8 mouse cellular contexts compared by ENCODE assay signal in the genomic region with DNA sequence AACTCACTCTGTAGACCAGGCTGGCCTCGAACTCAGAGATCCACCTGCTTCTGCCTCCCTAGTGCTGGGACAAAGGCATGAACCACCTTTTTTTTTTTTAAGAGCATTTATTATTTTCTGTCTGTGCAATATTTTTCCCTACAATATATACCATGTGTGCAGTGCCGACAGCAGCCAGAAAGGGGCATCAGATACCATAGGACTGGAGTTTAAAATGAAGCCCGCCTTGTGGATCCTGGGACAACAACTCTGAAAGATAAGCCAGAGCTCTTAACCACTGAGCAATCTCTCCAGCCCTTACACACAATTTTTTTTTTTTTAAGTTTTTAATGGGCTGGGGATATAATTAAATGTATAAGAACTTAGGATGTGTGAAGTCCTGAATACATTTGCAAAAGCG. TPM values are rescaled to one million over a fixed set of nuclear protein-coding genes. Genes with fewer than 3 reads are reported as not detected.
DNase-seq lines count a peak whose midpoint lies in the region; ATAC-seq lines count a peak whose summit lies in the region.

No protein-coding gene starts in this region.

- H3K27ac ChIP-seq in midbrain, embryonic 10.5 days (replicated peaks), result no peak overlapping the region
- H3K27ac ChIP-seq in midbrain, embryonic 13.5 days, result no peak overlapping the region
- H3K27ac ChIP-seq in embryonic facial prominence, embryonic 10.5 days (replicated peaks), result peak overlapping the region; percentile 89; the same call in 1 of the 2 replicates
- H3K27ac ChIP-seq in hindbrain, embryonic 11.5 days (ENCODE audit: low read depth, low read length), result no peak overlapping the region
- peak overlapping the region; percentile 98 for H3K27ac ChIP-seq in liver, embryonic 12.5 days
- no peak overlapping the region; the same call in 1 of the 2 replicates for H3K27ac ChIP-seq in neural tube, embryonic 13.5 days (replicated peaks)

- H3K9ac ChIP-seq in midbrain, embryonic 13.5 days (replicated peaks), result no peak overlapping the region
- H3K9ac ChIP-seq in hindbrain, embryonic 11.5 days (ENCODE audit: low read depth, low read length), result no peak overlapping the region
- H3K9ac ChIP-seq in liver, embryonic 12.5 days, result peak overlapping the region; percentile 72
- H3K9ac ChIP-seq in neural tube, embryonic 13.5 days, result no peak overlapping the region

- no peak for DNase-seq in midbrain, embryonic 10.5 days (ENCODE audit: low spot score)
- peak; percentile 42 for DNase-seq in embryonic facial prominence, embryonic 10.5 days (ENCODE audit: low spot score)
- DNase-seq in hindbrain, embryonic 11.5 days (ENCODE audit: low spot score), result peak; percentile 47
- no peak for DNase-seq in layer of hippocampus, postnatal 14 days (ENCODE audit: low spot score in 2 of 2)
- DNase-seq in right cerebral cortex, postnatal 36 days (ENCODE audit: low spot score in 2 of 2), result no peak

- peaks cover 36% of the 10 kb centered on the region for H3K4me1 ChIP-seq in midbrain, embryonic 10.5 days
- peaks cover 32% of the 10 kb centered on the region for H3K4me1 ChIP-seq in midbrain, embryonic 13.5 days (replicated peaks)
- peaks cover 32% of the 10 kb centered on the region for H3K4me1 ChIP-seq in embryonic facial prominence, embryonic 10.5 days
- H3K4me1 ChIP-seq in hindbrain, embryonic 11.5 days (replicated peaks; ENCODE audit: control insufficient read depth, insufficient read depth, low read length), result peaks cover 6% of the 10 kb centered on the region
- H3K4me1 ChIP-seq in liver, embryonic 12.5 days, result peaks cover 42% of the 10 kb centered on the region
- H3K4me1 ChIP-seq in neural tube, embryonic 13.5 days (replicated peaks), result peaks cover 39% of the 10 kb centered on the region

- H3K36me3 ChIP-seq in midbrain, embryonic 10.5 days, result no peaks in the 10 kb centered on the region
- H3K36me3 ChIP-seq in midbrain, embryonic 13.5 days, result no peaks in the 10 kb centered on the region
- no peaks in the 10 kb centered on the region for H3K36me3 ChIP-seq in embryonic facial prominence, embryonic 10.5 days (replicated peaks)
- no peaks in the 10 kb centered on the region for H3K36me3 ChIP-seq in hindbrain, embryonic 11.5 days (ENCODE audit: control insufficient read depth, insufficient read depth, low read length)
- no peaks in the 10 kb centered on the region for H3K36me3 ChIP-seq in liver, embryonic 12.5 days
- H3K36me3 ChIP-seq in neural tube, embryonic 13.5 days, result no peaks in the 10 kb centered on the region

- H3K4me3 ChIP-seq in midbrain, embryonic 10.5 days, result peak overlapping the region; percentile 64; the same call in 1 of the 2 replicates
- H3K4me3 ChIP-seq in midbrain, embryonic 13.5 days (replicated peaks), result no peak overlapping the region
- H3K4me3 ChIP-seq in embryonic facial prominence, embryonic 10.5 days, result peak overlapping the region; percentile 61; the same call in 1 of the 2 replicates
- no peak overlapping the region for H3K4me3 ChIP-seq in hindbrain, embryonic 11.5 days (ENCODE audit: low read depth, low read length)
- H3K4me3 ChIP-seq in liver, embryonic 12.5 days, result peak overlapping the region; percentile 57
- H3K4me3 ChIP-seq in neural tube, embryonic 13.5 days, result peak overlapping the region; percentile 48

- WGBS in midbrain, embryonic 10.5 days, result 33% methylated on average over 4 of the region's 4 CpGs
- 28% methylated on average over 4 of the region's 4 CpGs for WGBS in midbrain, embryonic 13.5 days
- 33% methylated on average over 4 of the region's 4 CpGs for WGBS in embryonic facial prominence, embryonic 10.5 days
- WGBS in hindbrain, embryonic 11.5 days, result 33% methylated on average over 4 of the region's 4 CpGs
- WGBS in liver, embryonic 12.5 days (ENCODE audit: insufficient replicate concordance), result 14% methylated on average over 4 of the region's 4 CpGs
- WGBS in neural tube, embryonic 13.5 days, result 28% methylated on average over 4 of the region's 4 CpGs

- ATAC-seq in midbrain, embryonic 13.5 days, result no peak
- no peak for ATAC-seq in hindbrain, embryonic 11.5 days (ENCODE audit: low FRiP score)
- peak; percentile 45 for ATAC-seq in liver, embryonic 12.5 days
- no peak for ATAC-seq in neural tube, embryonic 13.5 days (ENCODE audit: low read depth)

- H3K27me3 ChIP-seq in midbrain, embryonic 10.5 days (ENCODE audit: low read depth, poor library complexity, severe bottlenecking), result peaks cover 18% of the 10 kb centered on the region
- H3K27me3 ChIP-seq in midbrain, embryonic 13.5 days, result no peaks in the 10 kb centered on the region; the same call in 1 of the 2 replicates
- peaks cover 5% of the 10 kb centered on the region; the same call in 1 of the 2 replicates for H3K27me3 ChIP-seq in embryonic facial prominence, embryonic 10.5 days (replicated peaks; ENCODE audit: low read depth, poor library complexity, severe bottlenecking)
- H3K27me3 ChIP-seq in hindbrain, embryonic 11.5 days (ENCODE audit: control insufficient read depth, insufficient read depth, low read length), result no peaks in the 10 kb centered on the region
- H3K27me3 ChIP-seq in liver, embryonic 12.5 days (replicated peaks), result peaks cover 18% of the 10 kb centered on the region
- no peaks in the 10 kb centered on the region for H3K27me3 ChIP-seq in neural tube, embryonic 13.5 days

- no peak overlapping the region for H3K4me2 ChIP-seq in midbrain, embryonic 13.5 days (replicated peaks)
- no peak overlapping the region; the same call in 1 of the 2 replicates for H3K4me2 ChIP-seq in hindbrain, embryonic 11.5 days (replicated peaks; ENCODE audit: low read depth, low read length)
- H3K4me2 ChIP-seq in liver, embryonic 12.5 days, result peak overlapping the region; percentile 85
- peak overlapping the region; percentile 88 for H3K4me2 ChIP-seq in neural tube, embryonic 13.5 days

- no peaks in the 10 kb centered on the region for H3K9me3 ChIP-seq in midbrain, embryonic 10.5 days (replicated peaks)
- no peaks in the 10 kb centered on the region for H3K9me3 ChIP-seq in midbrain, embryonic 13.5 days
- H3K9me3 ChIP-seq in embryonic facial prominence, embryonic 10.5 days, result no peaks in the 10 kb centered on the region
- H3K9me3 ChIP-seq in hindbrain, embryonic 11.5 days (ENCODE audit: control insufficient read depth, low read length), result no peaks in the 10 kb centered on the region
- H3K9me3 ChIP-seq in liver, embryonic 12.5 days (replicated peaks), result no peaks in the 10 kb centered on the region
- H3K9me3 ChIP-seq in neural tube, embryonic 13.5 days, result no peaks in the 10 kb centered on the region

RNA-seq across cellular contexts. Expression of gene Ccdc9, which starts 7.8 kb away (rescaled TPM):
- 24.6 and 34.1 TPM in 2 replicates for polyA plus RNA-seq in midbrain, embryonic 10.5 days (2016; fragmentation: Nextera tagmentation; extraction: Ambion mirVana)
- polyA plus RNA-seq in midbrain, embryonic 13.5 days (2015; fragmentation: Nextera tagmentation; extraction: Ambion mirVana), result 22.5 and 39.4 TPM in 2 replicates
- polyA plus RNA-seq in embryonic facial prominence, embryonic 10.5 days (2016; fragmentation: Nextera tagmentation; extraction: Ambion mirVana), result 27.1 and 27.5 TPM in 2 replicates
- polyA plus RNA-seq in hindbrain, embryonic 11.5 days (2014; fragmentation: Nextera tagmentation; extraction: Ambion mirVana), result 18.2 and 19.2 TPM in 2 replicates
- polyA plus RNA-seq in liver, embryonic 12.5 days (2016; fragmentation: Nextera tagmentation; extraction: Ambion mirVana), result 29.7 and 30.0 TPM in 2 replicates
- polyA plus RNA-seq in neural tube, embryonic 13.5 days (2015; fragmentation: Nextera tagmentation; extraction: Ambion mirVana), result 31.2 and 35.4 TPM in 2 replicates
- total RNA-seq in layer of hippocampus, postnatal 14 days (2021), result 10 to 100 TPM; 84.3 to 84.5 TPM

RNA-seq across cellular contexts. Expression of gene Bbc3, which starts 13.8 kb away (rescaled TPM):
- polyA plus RNA-seq in midbrain, embryonic 10.5 days (2016; fragmentation: Nextera tagmentation; extraction: Ambion mirVana), result 14.4 and 17.1 TPM in 2 replicates
- 23.1 and 25.5 TPM in 2 replicates for polyA plus RNA-seq in midbrain, embryonic 13.5 days (2015; fragmentation: Nextera tagmentation; extraction: Ambion mirVana)
- 12.9 and 13.4 TPM in 2 replicates for polyA plus RNA-seq in embryonic facial prominence, embryonic 10.5 days (2016; fragmentation: Nextera tagmentation; extraction: Ambion mirVana)
- polyA plus RNA-seq in hindbrain, embryonic 11.5 days (2014; fragmentation: Nextera tagmentation; extraction: Ambion mirVana), result 6.4 and 8.1 TPM in 2 replicates
- 5.9 and 7.6 TPM in 2 replicates for polyA plus RNA-seq in liver, embryonic 12.5 days (2016; fragmentation: Nextera tagmentation; extraction: Ambion mirVana)
- polyA plus RNA-seq in neural tube, embryonic 13.5 days (2015; fragmentation: Nextera tagmentation; extraction: Ambion mirVana), result 22.4 and 22.8 TPM in 2 replicates
- 10 to 100 TPM; 16.6 to 20.4 TPM for total RNA-seq in layer of hippocampus, postnatal 14 days (2021)

RNA-seq across cellular contexts. Expression of gene Inafm1, which starts 20.9 kb away (rescaled TPM):
- polyA plus RNA-seq in midbrain, embryonic 10.5 days (2016; fragmentation: Nextera tagmentation; extraction: Ambion mirVana), result 6.3 and 10.0 TPM in 2 replicates
- 22.3 and 27.3 TPM in 2 replicates for polyA plus RNA-seq in midbrain, embryonic 13.5 days (2015; fragmentation: Nextera tagmentation; extraction: Ambion mirVana)
- 5.9 and 9.1 TPM in 2 replicates for polyA plus RNA-seq in embryonic facial prominence, embryonic 10.5 days (2016; fragmentation: Nextera tagmentation; extraction: Ambion mirVana)
- polyA plus RNA-seq in hindbrain, embryonic 11.5 days (2014; fragmentation: Nextera tagmentation; extraction: Ambion mirVana), result 11.0 and 13.8 TPM in 2 replicates
- polyA plus RNA-seq in liver, embryonic 12.5 days (2016; fragmentation: Nextera tagmentation; extraction: Ambion mirVana), result 8.6 and 8.8 TPM in 2 replicates
- polyA plus RNA-seq in neural tube, embryonic 13.5 days (2015; fragmentation: Nextera tagmentation; extraction: Ambion mirVana), result 30.0 and 39.3 TPM in 2 replicates
- total RNA-seq in layer of hippocampus, postnatal 14 days (2021), result 10 to 100 TPM; 28.1 to 31.2 TPM

RNA-seq across cellular contexts. Expression of gene C5ar1, which starts 35.0 kb away (rescaled TPM):
- polyA plus RNA-seq in midbrain, embryonic 10.5 days (2016; fragmentation: Nextera tagmentation; extraction: Ambion mirVana), result 0.86 and 1.4 TPM in 2 replicates
- 1.0 and 1.5 TPM in 2 replicates for polyA plus RNA-seq in midbrain, embryonic 13.5 days (2015; fragmentation: Nextera tagmentation; extraction: Ambion mirVana)
- polyA plus RNA-seq in embryonic facial prominence, embryonic 10.5 days (2016; fragmentation: Nextera tagmentation; extraction: Ambion mirVana), result 0.54 and 0.64 TPM in 2 replicates
- 0.46 and 1.3 TPM in 2 replicates for polyA plus RNA-seq in hindbrain, embryonic 11.5 days (2014; fragmentation: Nextera tagmentation; extraction: Ambion mirVana)
- polyA plus RNA-seq in liver, embryonic 12.5 days (2016; fragmentation: Nextera tagmentation; extraction: Ambion mirVana), result 1.7 and 2.1 TPM in 2 replicates
- polyA plus RNA-seq in neural tube, embryonic 13.5 days (2015; fragmentation: Nextera tagmentation; extraction: Ambion mirVana), result 2.3 and 2.8 TPM in 2 replicates
- 1 to 10 TPM in 1 of 2 experiments, under 1 TPM in 1; 0.74 to 2.0 TPM for total RNA-seq in layer of hippocampus, postnatal 14 days (2021)

RNA-seq across cellular contexts. Expression of gene C5ar2, which starts 50.4 kb away (rescaled TPM):
- 0.04 and 0.10 TPM in 2 replicates for polyA plus RNA-seq in midbrain, embryonic 10.5 days (2016; fragmentation: Nextera tagmentation; extraction: Ambion mirVana)
- polyA plus RNA-seq in midbrain, embryonic 13.5 days (2015; fragmentation: Nextera tagmentation; extraction: Ambion mirVana), result 0.05 TPM in 1 of 2 replicates, not detected in the other
- polyA plus RNA-seq in embryonic facial prominence, embryonic 10.5 days (2016; fragmentation: Nextera tagmentation; extraction: Ambion mirVana), result 0.05 and 0.09 TPM in 2 replicates
- 0.04 and 0.11 TPM in 2 replicates for polyA plus RNA-seq in hindbrain, embryonic 11.5 days (2014; fragmentation: Nextera tagmentation; extraction: Ambion mirVana)
- polyA plus RNA-seq in liver, embryonic 12.5 days (2016; fragmentation: Nextera tagmentation; extraction: Ambion mirVana), result 1.6 and 1.7 TPM in 2 replicates
- polyA plus RNA-seq in neural tube, embryonic 13.5 days (2015; fragmentation: Nextera tagmentation; extraction: Ambion mirVana), result 0.15 TPM in 1 of 2 replicates, not detected in the other
- total RNA-seq in layer of hippocampus, postnatal 14 days (2021), result under 1 TPM; 0.48 to 0.55 TPM

Comparison
In these comparisons a context has a peak if more than half of its experiments do, and no peak if none do; other contexts are left out.
1. H3K4me3 ChIP-seq: peak in midbrain, embryonic 10.5 days (single experiment), embryonic facial prominence, embryonic 10.5 days (single experiment), liver, embryonic 12.5 days (single experiment) and neural tube, embryonic 13.5 days (single experiment); none in midbrain, embryonic 13.5 days (single experiment) and hindbrain, embryonic 11.5 days (single experiment).
2. DNase-seq: peak in embryonic facial prominence, embryonic 10.5 days (single experiment) and hindbrain, embryonic 11.5 days (single experiment); none in midbrain, embryonic 10.5 days (single experiment), layer of hippocampus, postnatal 14 days (0 of 2) and right cerebral cortex, postnatal 36 days (0 of 2).
3. H3K27ac ChIP-seq: peak in embryonic facial prominence, embryonic 10.5 days (single experiment) and liver, embryonic 12.5 days (single experiment); none in midbrain, embryonic 10.5 days (single experiment), midbrain, embryonic 13.5 days (single experiment), hindbrain, embryonic 11.5 days (single experiment) and neural tube, embryonic 13.5 days (single experiment).
4. H3K4me2 ChIP-seq: peak in liver, embryonic 12.5 days (single experiment) and neural tube, embryonic 13.5 days (single experiment); none in midbrain, embryonic 13.5 days (single experiment) and hindbrain, embryonic 11.5 days (single experiment).